Mouse (Mus musculus): ENCODE measurements around the gene Rpp38. TPM values are rescaled to one million over a fixed set of nuclear protein-coding genes. Genes with fewer than 3 reads are reported as not detected.

Rpp38 gene
- polyA plus RNA-seq (2012; ENCODE audit: insufficient read depth, low replicate concordance) = 2.1 TPM in 1 of 2 replicates, not detected in the other

- Histone ChIP-seq H3K9me3 (no peaks in the 10 kb centered on the region), H3K36me3 (replicated peaks; ENCODE audit: low read length) (peaks cover 22% of the 10 kb centered on the region), H3K4me3 (replicated peaks) (peak within 1 kb of the TSS; percentile 94), H3K27me3 (replicated peaks) (peaks cover 2% of the 10 kb centered on the region), H3K4me1 (peaks cover 45% of the 10 kb centered on the region)
- TF ChIP-seq FLI1 (IDR thresholded peaks at IDR 0.05; ENCODE audit: low read length) (no peak), GATA1 (IDR thresholded peaks at IDR 0.05; ENCODE audit: borderline replicate concordance, low read length) (no peak)
These were observed at the start of gene Rpp38 for GRCm38 (mm10) chr2:3332484-3333242. Rpp38 (minus strand) TSS chr2:3332643.

DNA sequence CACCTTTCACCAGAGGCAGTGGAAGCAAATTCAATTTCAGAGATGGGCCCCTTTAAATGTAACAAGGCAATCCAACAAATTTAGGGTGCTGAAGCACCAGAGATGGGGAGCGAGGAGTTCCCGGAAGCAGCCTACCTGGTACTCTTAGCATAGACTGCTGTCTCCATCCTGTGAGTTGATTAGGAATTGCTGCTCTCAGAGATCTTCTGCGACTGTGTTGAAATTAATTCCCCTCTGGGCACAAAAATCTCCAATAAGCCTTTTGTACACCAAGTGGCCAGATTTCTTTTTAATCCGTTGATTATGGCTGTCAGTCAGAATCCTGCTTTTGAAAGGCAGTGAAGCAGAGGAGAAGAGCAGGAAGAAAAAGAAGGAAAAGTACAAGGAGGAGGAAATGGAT is 32.7 kb upstream of the Rpp38 start:
- no peaks in the 10 kb centered on the region for H3K9me3 ChIP-seq
- H3K4me1 ChIP-seq = no peaks in the 10 kb centered on the region
- TF ChIP-seq GATA1 (IDR thresholded peaks at IDR 0.05; ENCODE audit: borderline replicate concordance, low read length) (no peak), FLI1 (IDR thresholded peaks at IDR 0.05; ENCODE audit: low read length) (no peak)
- no peak overlapping the region for H3K4me3 ChIP-seq (replicated peaks)
- no peaks in the 10 kb centered on the region for H3K27me3 ChIP-seq (replicated peaks)
- H3K36me3 ChIP-seq (replicated peaks; ENCODE audit: low read length) = no peaks in the 10 kb centered on the region

DNA sequence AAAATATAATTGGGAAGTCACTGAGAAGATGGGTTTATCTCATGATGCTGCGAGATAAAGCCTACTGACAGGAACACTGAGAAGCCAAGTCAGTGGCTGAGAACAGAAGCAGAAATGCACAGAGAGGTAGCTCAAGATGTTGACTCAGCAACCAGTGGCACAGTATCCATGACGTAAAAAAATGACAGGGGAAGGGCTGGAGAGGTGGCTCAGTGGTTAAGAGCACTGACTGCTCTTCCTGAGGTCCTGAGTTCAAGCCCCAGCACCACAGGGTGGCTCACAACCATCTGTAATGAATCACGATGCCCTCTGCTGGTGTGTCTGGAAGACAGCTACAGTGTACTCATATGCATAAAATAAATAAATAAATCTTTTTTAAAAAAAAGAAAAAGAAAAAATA is 28.6 kb upstream of the Rpp38 start:
- Histone ChIP-seq H3K36me3 (replicated peaks; ENCODE audit: low read length) (no peaks in the 10 kb centered on the region), H3K4me1 (0 out of 2 replicates have a peak, but pooled peaks cover under 1% of the 10 kb centered on the region), H3K27me3 (replicated peaks) (no peaks in the 10 kb centered on the region), H3K9me3 (no peaks in the 10 kb centered on the region), H3K4me3 (replicated peaks) (no peak overlapping the region)
- TF ChIP-seq FLI1 (IDR thresholded peaks at IDR 0.05; ENCODE audit: low read length) = no peak
- no peak for TF ChIP-seq GATA1 (IDR thresholded peaks at IDR 0.05; ENCODE audit: borderline replicate concordance, low read length)

DNA sequence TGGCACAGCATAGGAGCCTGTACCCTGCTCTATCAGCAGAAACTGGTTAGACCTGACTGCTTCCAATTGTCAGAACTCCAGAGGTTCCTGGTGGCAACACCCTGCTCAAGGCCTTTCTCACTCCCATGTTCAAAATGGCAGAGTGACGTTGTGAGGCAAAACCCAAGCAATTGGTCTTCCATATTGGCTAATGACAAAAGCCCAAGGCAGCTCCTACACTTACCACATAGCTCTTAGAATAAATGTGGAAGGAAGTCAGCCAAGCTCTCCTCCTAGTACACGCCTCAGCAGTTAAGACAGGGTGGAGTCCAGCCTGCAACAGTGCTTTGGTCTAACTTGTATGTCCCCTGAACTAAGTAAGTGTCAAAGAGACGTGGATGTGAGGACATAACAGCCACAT is 25.4 kb upstream of the Rpp38 start:
- Histone ChIP-seq H3K4me1 (0 out of 2 replicates have a peak, but pooled peaks cover 4% of the 10 kb centered on the region), H3K27me3 (replicated peaks) (no peaks in the 10 kb centered on the region), H3K4me3 (replicated peaks) (no peak overlapping the region), H3K9me3 (no peaks in the 10 kb centered on the region), H3K36me3 (replicated peaks; ENCODE audit: low read length) (no peaks in the 10 kb centered on the region)
- no peak for TF ChIP-seq GATA1 (IDR thresholded peaks at IDR 0.05; ENCODE audit: borderline replicate concordance, low read length)
- no peak for TF ChIP-seq FLI1 (IDR thresholded peaks at IDR 0.05; ENCODE audit: low read length)

DNA sequence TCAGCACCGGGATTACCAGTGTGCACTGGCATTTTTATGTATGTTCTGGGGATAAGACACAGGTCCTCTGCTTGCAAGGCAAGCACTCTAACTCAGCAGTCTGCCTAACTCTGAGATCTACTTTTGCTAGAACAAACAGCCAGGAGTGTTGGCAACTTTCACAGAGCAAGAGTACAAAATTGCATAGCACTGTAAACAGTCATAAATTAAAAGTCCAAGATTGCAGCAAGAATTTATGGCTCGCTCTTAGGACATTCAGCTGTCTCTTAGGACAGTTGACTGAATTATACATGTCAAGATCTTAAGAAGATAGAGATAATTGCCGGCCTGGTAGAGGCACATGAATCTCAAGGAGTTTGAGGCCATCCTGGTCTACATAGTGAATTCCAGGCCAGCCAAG is 23.9 kb upstream of the Rpp38 start:
- no peak overlapping the region for H3K4me3 ChIP-seq (replicated peaks)
- TF ChIP-seq FLI1 (IDR thresholded peaks at IDR 0.05; ENCODE audit: low read length) = no peak
- TF ChIP-seq GATA1 (IDR thresholded peaks at IDR 0.05; ENCODE audit: borderline replicate concordance, low read length) = no peak
- H3K36me3 ChIP-seq (replicated peaks; ENCODE audit: low read length) = no peaks in the 10 kb centered on the region
- no peaks in the 10 kb centered on the region for H3K27me3 ChIP-seq (replicated peaks)
- H3K4me1 ChIP-seq = 0 out of 2 replicates have a peak, but pooled peaks cover 4% of the 10 kb centered on the region
- peaks cover 4% of the 10 kb centered on the region; the same call in 1 of the 2 replicates for H3K9me3 ChIP-seq

DNA sequence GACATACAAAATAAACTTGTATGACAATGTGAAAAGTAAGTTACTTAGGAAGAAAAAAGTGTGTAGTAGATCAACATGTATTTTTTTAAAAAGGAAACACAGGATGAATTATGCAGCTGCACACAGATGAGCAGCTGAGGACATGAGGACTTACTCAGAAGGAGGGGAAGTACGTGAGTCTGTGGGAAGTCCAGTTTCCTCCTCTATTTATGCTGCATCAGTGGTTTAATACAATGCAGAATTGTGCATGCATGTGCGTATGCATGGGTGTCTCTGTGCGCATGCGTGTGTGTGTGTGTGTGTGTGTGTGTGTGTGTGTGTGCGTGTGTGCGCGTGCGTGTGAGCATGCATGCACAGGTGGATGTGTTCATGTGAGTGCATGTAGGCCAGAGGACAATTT is 23.4 kb upstream of the Rpp38 start:
- H3K36me3 ChIP-seq (replicated peaks; ENCODE audit: low read length) = no peaks in the 10 kb centered on the region

DNA sequence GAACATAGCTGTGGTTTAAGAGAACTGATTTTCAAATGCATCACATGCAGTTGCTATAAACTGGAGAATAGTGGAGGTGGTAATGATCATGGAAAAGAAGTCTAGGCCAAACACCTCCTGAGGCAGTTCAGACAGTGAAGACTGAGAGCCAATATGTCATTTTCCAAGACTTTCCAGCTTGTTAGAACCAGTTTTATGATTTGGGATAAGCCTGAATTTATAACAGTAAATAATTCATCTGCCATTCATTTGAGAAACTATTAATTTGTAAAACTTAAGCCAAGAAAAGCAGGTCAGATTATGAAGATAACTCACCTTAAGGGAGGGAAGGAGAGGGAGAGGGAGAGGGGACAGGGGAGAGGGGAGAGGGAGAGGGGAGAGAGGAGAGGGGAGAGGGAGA is 20.7 kb upstream of the Rpp38 start:
- Histone ChIP-seq H3K36me3 (replicated peaks; ENCODE audit: low read length) (no peaks in the 10 kb centered on the region), H3K4me3 (replicated peaks) (no peak overlapping the region), H3K27me3 (replicated peaks) (no peaks in the 10 kb centered on the region), H3K4me1 (0 out of 2 replicates have a peak, but pooled peaks cover 4% of the 10 kb centered on the region), H3K9me3 (peaks cover 4% of the 10 kb centered on the region; the same call in 1 of the 2 replicates)
- TF ChIP-seq GATA1 (IDR thresholded peaks at IDR 0.05; ENCODE audit: borderline replicate concordance, low read length) = no peak
- TF ChIP-seq FLI1 (IDR thresholded peaks at IDR 0.05; ENCODE audit: low read length) = no peak

More for the DNA sequence above, 23.4 kb upstream of the Rpp38 start:
- H3K27me3 ChIP-seq (replicated peaks) = no peaks in the 10 kb centered on the region
- 0 out of 2 replicates have a peak, but pooled peaks cover 4% of the 10 kb centered on the region for H3K4me1 ChIP-seq
- peaks cover 4% of the 10 kb centered on the region; the same call in 1 of the 2 replicates for H3K9me3 ChIP-seq
- H3K4me3 ChIP-seq (replicated peaks) = no peak overlapping the region
- TF ChIP-seq FLI1 (IDR thresholded peaks at IDR 0.05; ENCODE audit: low read length) = no peak
- TF ChIP-seq GATA1 (IDR thresholded peaks at IDR 0.05; ENCODE audit: borderline replicate concordance, low read length) = no peak

DNA sequence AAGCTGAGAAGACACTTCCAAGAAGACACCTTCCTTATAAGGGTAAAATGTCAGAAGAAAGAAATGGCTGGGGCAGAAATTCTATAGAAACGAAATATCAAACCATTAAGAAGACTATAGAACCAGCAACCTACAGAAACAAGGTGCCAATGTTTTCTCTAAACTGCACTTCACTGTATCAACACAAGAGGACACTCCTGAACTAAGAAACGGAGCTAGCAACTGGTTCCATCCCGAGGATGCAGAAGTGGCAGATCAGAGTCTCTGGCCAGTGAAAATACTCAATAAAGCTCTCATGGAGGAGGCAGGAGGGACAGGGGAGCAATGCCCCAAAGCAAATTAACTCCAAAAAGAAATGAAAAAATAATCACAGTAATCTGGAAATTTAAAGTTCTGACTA is 16.5 kb upstream of the Rpp38 start:
- TF ChIP-seq GATA1 (IDR thresholded peaks at IDR 0.05; ENCODE audit: borderline replicate concordance, low read length) = no peak
- no peak for TF ChIP-seq FLI1 (IDR thresholded peaks at IDR 0.05; ENCODE audit: low read length)
- Histone ChIP-seq H3K4me3 (replicated peaks) (no peak overlapping the region), H3K27me3 (replicated peaks) (peaks cover 17% of the 10 kb centered on the region), H3K4me1 (no peaks in the 10 kb centered on the region), H3K9me3 (peaks cover 4% of the 10 kb centered on the region; the same call in 1 of the 2 replicates), H3K36me3 (replicated peaks; ENCODE audit: low read length) (no peaks in the 10 kb centered on the region)

GRCm38 (mm10) chr2:3348422-3348821 is 16.0 kb upstream of the Rpp38 start:
- H3K36me3 ChIP-seq (replicated peaks; ENCODE audit: low read length) = no peaks in the 10 kb centered on the region
- TF ChIP-seq FLI1 (IDR thresholded peaks at IDR 0.05; ENCODE audit: low read length) (no peak), GATA1 (IDR thresholded peaks at IDR 0.05; ENCODE audit: borderline replicate concordance, low read length) (no peak)
- H3K4me3 ChIP-seq (replicated peaks) = no peak overlapping the region
- peaks cover 22% of the 10 kb centered on the region for H3K27me3 ChIP-seq (replicated peaks)
- peaks cover 4% of the 10 kb centered on the region; the same call in 1 of the 2 replicates for H3K9me3 ChIP-seq
- no peaks in the 10 kb centered on the region for H3K4me1 ChIP-seq

GRCm38 (mm10) chr2:3335611-3336301 is 3.3 kb upstream of the Rpp38 start, which contains the start of gene Acbd7:
Acbd7 (plus strand) TSS chr2:3336168.
- peaks cover 2% of the 10 kb centered on the region for H3K27me3 ChIP-seq (replicated peaks)
- H3K4me3 ChIP-seq (replicated peaks) = peak within 1 kb of the TSS; percentile 92
- H3K36me3 ChIP-seq (replicated peaks; ENCODE audit: low read length) = no peaks in the 10 kb centered on the region
- no peaks in the 10 kb centered on the region for H3K9me3 ChIP-seq
- no peak for TF ChIP-seq FLI1 (IDR thresholded peaks at IDR 0.05; ENCODE audit: low read length)
- no peak for TF ChIP-seq GATA1 (IDR thresholded peaks at IDR 0.05; ENCODE audit: borderline replicate concordance, low read length)
- peaks cover 37% of the 10 kb centered on the region for H3K4me1 ChIP-seq
